Mouse (Mus musculus): ENCODE data around the gene Med7.

Med7 gene

GRCm38 (mm10) chr11:46430123-46430522 lies 6.6 kb upstream of the Med7 start:
- DNase-seq (ENCODE audit: low read depth, low spot score) = no peak

GRCm38 (mm10) chr11:46431129-46431528 lies 5.6 kb upstream of the Med7 start:
- DNase-seq (ENCODE audit: low read depth, low spot score) = peak; percentile 75

GRCm38 (mm10) chr11:46435363-46435762 lies 1.4 kb upstream of the Med7 start:
- no peak for DNase-seq (ENCODE audit: low read depth, low spot score)

- peak; percentile 30 for DNase-seq (ENCODE audit: low read depth, low spot score)
Observed at GRCm38 (mm10) chr11:46437459-46438000, 805 bp downstream of the Med7 start.

- DNase-seq (ENCODE audit: low read depth, low spot score) = no peak
Observed at GRCm38 (mm10) chr11:46439005-46439543, 2.3 kb downstream of the Med7 start.

- DNase-seq (ENCODE audit: low read depth, low spot score) = no peak
Observed at GRCm38 (mm10) chr11:46441774-46442173, 5.0 kb downstream of the Med7 start.

GRCm38 (mm10) chr11:46443152-46443551 lies 6.4 kb downstream of the Med7 start:
- no peak for DNase-seq (ENCODE audit: low read depth, low spot score)

GRCm38 (mm10) chr11:46443979-46444378 lies 7.3 kb downstream of the Med7 start:
- DNase-seq (ENCODE audit: low read depth, low spot score) = no peak

- no peak for DNase-seq (ENCODE audit: low read depth, low spot score)
Observed at GRCm38 (mm10) chr11:46446150-46446549, 9.4 kb downstream of the Med7 start.

GRCm38 (mm10) chr11:46447644-46448484 lies 11.1 kb downstream of the Med7 start:
- DNase-seq (ENCODE audit: low read depth, low spot score) = no peak

- no peak for DNase-seq (ENCODE audit: low read depth, low spot score)
Observed at GRCm38 (mm10) chr11:46449461-46450080, 12.8 kb downstream of the Med7 start.

GRCm38 (mm10) chr11:46454453-46455045 lies 17.8 kb downstream of the Med7 start, which contains the start of gene Havcr2:
Gene Havcr2 (plus strand): TSS chr11:46454935.
- no peak for DNase-seq (ENCODE audit: low read depth, low spot score)

- DNase-seq (ENCODE audit: low read depth, low spot score) = no peak
Observed at GRCm38 (mm10) chr11:46459960-46460359, 23.2 kb downstream of the Med7 start.

GRCm38 (mm10) chr11:46461362-46461761 lies 24.6 kb downstream of the Med7 start:
- DNase-seq (ENCODE audit: low read depth, low spot score) = no peak

GRCm38 (mm10) chr11:46461931-46462330 lies 25.2 kb downstream of the Med7 start:
- DNase-seq (ENCODE audit: low read depth, low spot score) = no peak

GRCm38 (mm10) chr11:46466878-46467277 lies 30.2 kb downstream of the Med7 start:
- DNase-seq (ENCODE audit: low read depth, low spot score) = no peak

GRCm38 (mm10) chr11:46474220-46474619 lies 37.5 kb downstream of the Med7 start:
- DNase-seq (ENCODE audit: low read depth, low spot score) = no peak

GRCm38 (mm10) chr11:46479311-46479710 lies 42.6 kb downstream of the Med7 start:
- no peak for DNase-seq (ENCODE audit: low read depth, low spot score)

GRCm38 (mm10) chr11:46480517-46480916 lies 43.8 kb downstream of the Med7 start:
- DNase-seq (ENCODE audit: low read depth, low spot score) = no peak

- no peak for DNase-seq (ENCODE audit: low read depth, low spot score)
Observed at GRCm38 (mm10) chr11:46488231-46488630, 51.5 kb downstream of the Med7 start.

GRCm38 (mm10) chr11:46488650-46489049 lies 51.9 kb downstream of the Med7 start:
- no peak for DNase-seq (ENCODE audit: low read depth, low spot score)
